Mouse (Mus musculus) heart, adult 9 months (tissue): ENCODE data around the gene Aqp7.

ENCODE experiments used
- DNase-seq, 2 experiments: peaks; one replicate each; pipeline ENCODE4 v3.0.0; 2022; ENCODE audit warnings: low spot score in 2 of 2

Aqp7 gene

GRCm38 (mm10) chr4:41063351-41063750 lies 15.4 kb upstream of the Aqp7 start:
- DNase-seq, result no peak

- DNase-seq, result no peak
Observed at GRCm38 (mm10) chr4:41057361-41057760, 9.4 kb upstream of the Aqp7 start.

- DNase-seq, result no peak
Observed at GRCm38 (mm10) chr4:41056742-41057332, 8.9 kb upstream of the Aqp7 start.

- no peak for DNase-seq
Observed at GRCm38 (mm10) chr4:41056253-41056652, 8.3 kb upstream of the Aqp7 start.

GRCm38 (mm10) chr4:41055111-41055510 lies 7.2 kb upstream of the Aqp7 start:
- DNase-seq, result no peak

GRCm38 (mm10) chr4:41051781-41052180 lies 3.8 kb upstream of the Aqp7 start:
- no peak for DNase-seq

- peak in 1 of 2 experiments; percentile 81 for DNase-seq
Observed at GRCm38 (mm10) chr4:41050726-41051675, 3.1 kb upstream of the Aqp7 start.

GRCm38 (mm10) chr4:41048926-41049325 lies 987 bp upstream of the Aqp7 start:
- DNase-seq, result no peak

- no peak for DNase-seq
Observed at GRCm38 (mm10) chr4:41046254-41046795, 1.6 kb downstream of the Aqp7 start.

- DNase-seq, result no peak
Observed at GRCm38 (mm10) chr4:41045288-41045687, 2.7 kb downstream of the Aqp7 start.

GRCm38 (mm10) chr4:41043961-41044360 lies 4.0 kb downstream of the Aqp7 start:
- peak; percentile 35 to 42 for DNase-seq

GRCm38 (mm10) chr4:41042880-41043279 lies 5.1 kb downstream of the Aqp7 start:
- DNase-seq, result no peak

GRCm38 (mm10) chr4:41040983-41041382 lies 7.0 kb downstream of the Aqp7 start:
- DNase-seq, result peak; percentile 53 to 82

- no peak for DNase-seq
Observed at GRCm38 (mm10) chr4:41037942-41038341, 10.0 kb downstream of the Aqp7 start.

- DNase-seq, result peak; percentile 73 to 89
Observed at GRCm38 (mm10) chr4:41031242-41031641, 16.7 kb downstream of the Aqp7 start.

- DNase-seq, result no peak
Observed at GRCm38 (mm10) chr4:41029372-41029771, 18.6 kb downstream of the Aqp7 start.

- DNase-seq, result peak in 1 of 2 experiments; percentile 22
Observed at GRCm38 (mm10) chr4:41028272-41028671, 19.7 kb downstream of the Aqp7 start.

GRCm38 (mm10) chr4:41027872-41028271 lies 20.1 kb downstream of the Aqp7 start:
- DNase-seq, result no peak

- no peak for DNase-seq
Observed at GRCm38 (mm10) chr4:41026086-41026787, 21.7 kb downstream of the Aqp7 start.

- DNase-seq, result no peak
Observed at GRCm38 (mm10) chr4:41021094-41021493, 26.8 kb downstream of the Aqp7 start.

GRCm38 (mm10) chr4:41015798-41016197 lies 32.1 kb downstream of the Aqp7 start:
- no peak for DNase-seq

GRCm38 (mm10) chr4:41013351-41013750 lies 34.6 kb downstream of the Aqp7 start:
- DNase-seq, result no peak
